Mouse (Mus musculus) heart, embryonic 11.5 days (tissue): ENCODE measurements around the gene Olfr572. TPM values are rescaled to one million over a fixed set of nuclear protein-coding genes. Genes with fewer than 3 reads are reported as not detected.
A peak's percentile ranks its signal among the peaks of the same experiment; 100 is the strongest.

Source experiments
- ATAC-seq: fragments of 200-750 bp; cut with Nextera tagmentation; replicated peaks from 2 replicates; pipeline ENCODE4 v1.8.0; 2017; ENCODE audit warnings: moderate library complexity; ENCODE audit not compliant: insufficient number of reproducible peaks, low FRiP score, low TSS enrichment
- H3K27ac ChIP-seq: fragments of 300-500 bp; sonication (generic); 2 replicates; pipeline ENCODE4 v1.5.1; 2014; ENCODE audit warnings: mild to moderate bottlenecking, low read depth, low read length
- H3K27me3 ChIP-seq: fragments of 300-500 bp; sonication (generic); 2 replicates; pipeline ENCODE4 v1.6.1; 2014; ENCODE audit warnings: mild to moderate bottlenecking, low read length, mixed read lengths; ENCODE audit not compliant: control insufficient read depth, insufficient read depth
- H3K36me3 ChIP-seq: fragments of 300-500 bp; sonication (generic); 2 replicates; pipeline ENCODE4 v1.6.1; 2014; ENCODE audit warnings: mild to moderate bottlenecking, low read length, moderate library complexity, mixed read lengths; ENCODE audit not compliant: control insufficient read depth, insufficient read depth
- H3K4me1 ChIP-seq: fragments of 300-500 bp; sonication (generic); 2 replicates; pipeline ENCODE4 v1.6.1; 2014; ENCODE audit warnings: low read length; ENCODE audit not compliant: control insufficient read depth, insufficient read depth
- H3K4me2 ChIP-seq: fragments of 300-500 bp; sonication (generic); 2 replicates; pipeline ENCODE4 v1.6.1; 2014; ENCODE audit warnings: mild to moderate bottlenecking, moderate library complexity
- H3K4me3 ChIP-seq: fragments of 300-500 bp; sonication (generic); 2 replicates; pipeline ENCODE4 v1.5.1; 2014; ENCODE audit warnings: low read depth, low read length
- H3K9ac ChIP-seq: fragments of 300-500 bp; sonication (generic); 2 replicates; pipeline ENCODE4 v1.6.1; 2014; ENCODE audit warnings: mild to moderate bottlenecking, low read depth, low read length, moderate library complexity
- H3K9me3 ChIP-seq: fragments of 300-500 bp; sonication (generic); replicated peaks from 2 replicates; pipeline ENCODE4 v1.6.1; 2016; ENCODE audit warnings: low read length; ENCODE audit not compliant: control insufficient read depth
- WGBS: fragments of 180-500 bp; shearing (Covaris S2); extraction: QIAGEN DNeasy Blood & Tissue Kit; methylation state at CpG from one replicate; pipeline ENCODE4 v1.1.7; 2014; ENCODE audit not compliant: insufficient replicate concordance; 5-methylcytosine and 5-hydroxymethylcytosine counted together
- polyA plus RNA-seq: library from polyadenylated mRNA; unstranded; fragments of >200 nt; fragmentation: Nextera tagmentation; extraction: Ambion mirVana; gene quantifications from 2 replicates; pipeline ENCODE4 v1.2.1, GENCODE M21; 2014

The Olfr572 gene
- polyA plus RNA-seq, 1 experiment from 2014 or later, result not detected

GRCm38 (mm10) chr7:102942475-102942874, 18.3 kb downstream of the Olfr572 start, which contains the start of gene Olfr573-ps1:
Gene Olfr573-ps1 (minus strand): TSS chr7:102942575.
- no peaks in the 10 kb centered on the region for H3K9me3 ChIP-seq
- H3K27me3 ChIP-seq, result no peaks in the 10 kb centered on the region
- H3K36me3 ChIP-seq, result no peaks in the 10 kb centered on the region
- WGBS, result 90% methylated on average over 2 of the region's 2 CpGs
- no peak within 1 kb of the TSS for H3K4me3 ChIP-seq
- H3K4me1 ChIP-seq, result no peaks in the 10 kb centered on the region
- no peak within 1 kb of the TSS for H3K4me2 ChIP-seq
- H3K27ac ChIP-seq, result no peak within 1 kb of the TSS
- H3K9ac ChIP-seq, result no peak within 1 kb of the TSS
- ATAC-seq, result no peak

GRCm38 (mm10) chr7:102943417-102943816, 19.2 kb downstream of the Olfr572 start:
- 85% methylated on average over 1 of the region's 1 CpGs for WGBS
- Histone ChIP-seq H3K4me1 (no peaks in the 10 kb centered on the region), H3K27ac (no peak overlapping the region), H3K36me3 (no peaks in the 10 kb centered on the region), H3K9ac (no peak overlapping the region), H3K4me2 (no peak overlapping the region), H3K4me3 (no peak overlapping the region), H3K9me3 (no peaks in the 10 kb centered on the region), H3K27me3 (no peaks in the 10 kb centered on the region)
- peak; percentile 75; the same call in 1 of the 2 replicates for ATAC-seq

- no peak for ATAC-seq
- 77% methylated on average over 1 of the region's 1 CpGs for WGBS
Measured at GRCm38 (mm10) chr7:102948167-102948566, 24.0 kb downstream of the Olfr572 start, which contains the start of gene Olfr574. Gene Olfr574 (plus strand): TSS chr7:102948467.

GRCm38 (mm10) chr7:102950732-102951131, 26.5 kb downstream of the Olfr572 start:
- Histone ChIP-seq H3K4me2 (no peak overlapping the region), H3K36me3 (no peaks in the 10 kb centered on the region), H3K4me1 (no peaks in the 10 kb centered on the region), H3K9ac (no peak overlapping the region), H3K27me3 (no peaks in the 10 kb centered on the region), H3K9me3 (no peaks in the 10 kb centered on the region), H3K4me3 (no peak overlapping the region), H3K27ac (no peak overlapping the region)
- ATAC-seq, result no peak
- WGBS, result 65% methylated on average over 1 of the region's 1 CpGs

More at GRCm38 (mm10) chr7:102948167-102948566, 24.0 kb downstream of the Olfr572 start, which contains the start of gene Olfr574:
- Histone ChIP-seq H3K36me3 (no peaks in the 10 kb centered on the region), H3K9ac (no peak within 1 kb of the TSS), H3K27me3 (no peaks in the 10 kb centered on the region), H3K27ac (no peak within 1 kb of the TSS), H3K9me3 (no peaks in the 10 kb centered on the region), H3K4me1 (no peaks in the 10 kb centered on the region), H3K4me2 (no peak within 1 kb of the TSS), H3K4me3 (no peak within 1 kb of the TSS)

GRCm38 (mm10) chr7:102958137-102958536, 33.9 kb downstream of the Olfr572 start:
- Histone ChIP-seq H3K4me1 (no peaks in the 10 kb centered on the region), H3K4me3 (no peak overlapping the region), H3K9me3 (no peaks in the 10 kb centered on the region), H3K4me2 (no peak overlapping the region), H3K9ac (no peak overlapping the region), H3K27me3 (no peaks in the 10 kb centered on the region), H3K27ac (no peak overlapping the region), H3K36me3 (no peaks in the 10 kb centered on the region)
- ATAC-seq, result no peak
- 52% methylated on average over 3 of the region's 3 CpGs for WGBS

- no peak within 1 kb of the TSS for H3K4me2 ChIP-seq
- no peaks in the 10 kb centered on the region for H3K36me3 ChIP-seq
- no peaks in the 10 kb centered on the region for H3K27me3 ChIP-seq
- no peak within 1 kb of the TSS for H3K27ac ChIP-seq
- H3K4me1 ChIP-seq, result no peaks in the 10 kb centered on the region
- no peaks in the 10 kb centered on the region for H3K9me3 ChIP-seq
- no peak within 1 kb of the TSS for H3K9ac ChIP-seq
- ATAC-seq, result peak; percentile 96
- no peak within 1 kb of the TSS for H3K4me3 ChIP-seq
- WGBS, result 26% methylated on average over 1 of the region's 1 CpGs
Measured at GRCm38 (mm10) chr7:102958593-102958992, 34.4 kb downstream of the Olfr572 start, which contains the start of gene Olfr575. Gene Olfr575 (minus strand): TSS chr7:102958775.

- no peak for ATAC-seq
- Histone ChIP-seq H3K36me3 (no peaks in the 10 kb centered on the region), H3K9me3 (no peaks in the 10 kb centered on the region), H3K27me3 (no peaks in the 10 kb centered on the region), H3K27ac (no peak within 1 kb of the TSS), H3K4me3 (no peak within 1 kb of the TSS), H3K4me1 (no peaks in the 10 kb centered on the region), H3K4me2 (no peak within 1 kb of the TSS), H3K9ac (no peak within 1 kb of the TSS)
- 13% methylated on average over 2 of the region's 2 CpGs for WGBS
Measured at GRCm38 (mm10) chr7:102962360-102962759, 38.2 kb downstream of the Olfr572 start, which contains the start of gene Olfr576. Gene Olfr576 (plus strand): TSS chr7:102962660.

- Histone ChIP-seq H3K4me2 (no peak overlapping the region), H3K9me3 (no peaks in the 10 kb centered on the region), H3K4me3 (no peak overlapping the region), H3K4me1 (no peaks in the 10 kb centered on the region), H3K27me3 (no peaks in the 10 kb centered on the region), H3K9ac (no peak overlapping the region), H3K27ac (no peak overlapping the region), H3K36me3 (no peaks in the 10 kb centered on the region)
- ATAC-seq, result no peak
- 64% methylated on average over 1 of the region's 1 CpGs for WGBS
Measured at GRCm38 (mm10) chr7:102974399-102974798, 50.2 kb downstream of the Olfr572 start.

GRCm38 (mm10) chr7:102975843-102976242, 51.6 kb downstream of the Olfr572 start, which contains the start of gene Olfr577:
Gene Olfr577 (minus strand): TSS chr7:102975943.
- no peak within 1 kb of the TSS for H3K4me3 ChIP-seq
- no peaks in the 10 kb centered on the region for H3K9me3 ChIP-seq
- no peak within 1 kb of the TSS for H3K27ac ChIP-seq
- no peak within 1 kb of the TSS for H3K9ac ChIP-seq
- H3K4me1 ChIP-seq, result no peaks in the 10 kb centered on the region
- H3K4me2 ChIP-seq, result no peak within 1 kb of the TSS
- no peaks in the 10 kb centered on the region for H3K36me3 ChIP-seq
- ATAC-seq, result no peak
- no peaks in the 10 kb centered on the region for H3K27me3 ChIP-seq
- WGBS, result 74% methylated on average over 2 of the region's 2 CpGs
